Mouse (Mus musculus) embryonic fibroblast, embryonic 13.5 days (primary cell): ENCODE measurements around the gene Ddx11. TPM values are rescaled to one million over a fixed set of nuclear protein-coding genes. Genes with fewer than 3 reads are reported as not detected.
"Not testable (repeated sequence)": the region's sequence is repeated elsewhere in the genome, so short reads cannot be mapped to it uniquely, and the experiment has no call there.

Experiments used
- H3K27ac ChIP-seq: 2 replicates; pipeline ENCODE4 v1.5.1; 2012; ENCODE audit warnings: low read length, control low read depth, inconsistent platforms; ENCODE audit not compliant: insufficient read depth
- H3K4me1 ChIP-seq: 2 replicates; pipeline ENCODE4 v1.6.1; 2011; ENCODE audit warnings: low read length; ENCODE audit not compliant: control insufficient read depth, insufficient read depth
- H3K4me3 ChIP-seq: 2 replicates; pipeline ENCODE4 v1.5.1; 2011; ENCODE audit warnings: mild to moderate bottlenecking, control low read depth, low read length; ENCODE audit not compliant: insufficient read depth
- CTCF ChIP-seq: IDR thresholded peaks from 2 replicates; pipeline ENCODE4 v1.5.1; 2011; ENCODE audit warnings: mild to moderate bottlenecking, control low read depth, low read length, moderate library complexity, borderline replicate concordance; ENCODE audit not compliant: insufficient read depth
- POLR2A ChIP-seq: IDR thresholded peaks from 2 replicates; pipeline ENCODE4 v1.6.1; 2011; ENCODE audit warnings: low read depth, mild to moderate bottlenecking, control low read depth, low read length, moderate library complexity
- polyA plus RNA-seq: library from polyadenylated mRNA; stranded (reverse); fragments of >200 nt; gene quantifications from 2 replicates; pipeline ENCODE4 v1.2.4, GENCODE M21; 2011; ENCODE audit warnings: low read depth; ENCODE audit not compliant: missing spikeins, insufficient read length

Gene Ddx11
- polyA plus RNA-seq, 1 experiment = 9.4 TPM

- no peak for TF ChIP-seq POLR2A
- no peak for TF ChIP-seq CTCF
- no peak overlapping the region for H3K27ac ChIP-seq
- H3K4me1 ChIP-seq = no peaks in the 10 kb centered on the region
- H3K4me3 ChIP-seq = no peak overlapping the region
Measured at GRCm38 (mm10) chr17:66154876-66155275, 31.6 kb downstream of the Ddx11 start.

- TF ChIP-seq CTCF = no peak
- TF ChIP-seq POLR2A = no peak
- no peak overlapping the region for H3K4me3 ChIP-seq
- no peak overlapping the region for H3K27ac ChIP-seq
- no peaks in the 10 kb centered on the region for H3K4me1 ChIP-seq
Measured at GRCm38 (mm10) chr17:66158271-66158670, 35.0 kb downstream of the Ddx11 start.

GRCm38 (mm10) chr17:66167141-66167540 lies 43.8 kb downstream of the Ddx11 start:
- not testable (repeated sequence) for H3K4me3 ChIP-seq, H3K4me1 ChIP-seq, H3K27ac ChIP-seq

GRCm38 (mm10) chr17:66170971-66171370 lies 47.7 kb downstream of the Ddx11 start:
- H3K4me3 ChIP-seq, H3K4me1 ChIP-seq, H3K27ac ChIP-seq: not testable (repeated sequence)

GRCm38 (mm10) chr17:66190577-66190976 lies 67.3 kb downstream of the Ddx11 start:
- no peak for TF ChIP-seq POLR2A
- no peak overlapping the region for H3K27ac ChIP-seq
- H3K4me3 ChIP-seq = no peak overlapping the region
- no peaks in the 10 kb centered on the region for H3K4me1 ChIP-seq

- Histone ChIP-seq H3K4me1 (no peaks in the 10 kb centered on the region), H3K4me3 (no peak overlapping the region), H3K27ac (no peak overlapping the region)
- TF ChIP-seq POLR2A (no peak), CTCF (no peak)
Measured at GRCm38 (mm10) chr17:66197041-66197440, 73.7 kb downstream of the Ddx11 start.

Other genes starting within 250 kb of the Ddx11 start
- gene Ralbp1, start 237.7 kb upstream of the Ddx11 start, polyA plus RNA-seq = 34.8 and 36.0 TPM in 2 replicates
- 122 and 126 TPM in 2 replicates for gene Twsg1, start 172.3 kb upstream of the Ddx11 start, polyA plus RNA-seq
- gene Ankrd12, start 46.4 kb upstream of the Ddx11 start, polyA plus RNA-seq = 23.0 and 23.3 TPM in 2 replicates
- gene Ndufv2, start 22.0 kb upstream of the Ddx11 start, polyA plus RNA-seq = 159 and 199 TPM in 2 replicates
- 25.0 and 31.6 TPM in 2 replicates for gene Washc1, start 12.0 kb upstream of the Ddx11 start, polyA plus RNA-seq